Mouse (Mus musculus) spleen, postnatal 4 days (tissue): ENCODE data around the gene Vmn1r54.
"Not testable (repeated sequence)": the region's sequence is repeated elsewhere in the genome, so short reads cannot be mapped to it uniquely, and the experiment has no call there.

Experiments used
- DNase-seq, 2 experiments: peaks; one replicate each; pipeline ENCODE4 v3.0.0; 2022; ENCODE audit warnings: low spot score in 2 of 2

Gene Vmn1r54

GRCm38 (mm10) chr6:90246000-90246399 lies at the start of gene Vmn1r54:
TSS of gene Vmn1r54 (plus strand) at chr6:90246300.
- no peak for DNase-seq

- DNase-seq = not testable (repeated sequence)
Observed at GRCm38 (mm10) chr6:90202493-90202892, 43.6 kb upstream of the Vmn1r54 start, which contains the start of gene V1ra8. TSS of gene V1ra8 (plus strand) at chr6:90202793.

- DNase-seq = no peak
Observed at GRCm38 (mm10) chr6:90224338-90224737, 21.8 kb upstream of the Vmn1r54 start, which contains the start of gene Vmn1r53. TSS of gene Vmn1r53 (minus strand) at chr6:90224438.

- DNase-seq = not testable (repeated sequence)
Observed at GRCm38 (mm10) chr6:90232114-90232513, 14.0 kb upstream of the Vmn1r54 start.

GRCm38 (mm10) chr6:90232681-90233080 lies 13.4 kb upstream of the Vmn1r54 start:
- no peak for DNase-seq

GRCm38 (mm10) chr6:90244019-90244418 lies 2.1 kb upstream of the Vmn1r54 start:
- no peak for DNase-seq

GRCm38 (mm10) chr6:90288265-90288664 lies 42.2 kb downstream of the Vmn1r54 start:
- no peak for DNase-seq

GRCm38 (mm10) chr6:90300919-90301318 lies 54.8 kb downstream of the Vmn1r54 start, which contains the start of gene BC048671:
TSS of gene BC048671 (plus strand) at chr6:90301219.
- no peak for DNase-seq

- peak in 1 of 2 experiments; percentile 49 for DNase-seq
Observed at GRCm38 (mm10) chr6:90306315-90306975, 60.3 kb downstream of the Vmn1r54 start.

- DNase-seq = peak in 1 of 2 experiments; percentile 54
Observed at GRCm38 (mm10) chr6:90308839-90309778, 63.0 kb downstream of the Vmn1r54 start.

- no peak for DNase-seq
Observed at GRCm38 (mm10) chr6:90315961-90316360, 69.9 kb downstream of the Vmn1r54 start.

GRCm38 (mm10) chr6:90317510-90318258 lies 71.6 kb downstream of the Vmn1r54 start:
- no peak for DNase-seq

GRCm38 (mm10) chr6:90319019-90319418 lies 72.9 kb downstream of the Vmn1r54 start:
- no peak for DNase-seq

- no peak for DNase-seq
Observed at GRCm38 (mm10) chr6:90319475-90320191, 73.5 kb downstream of the Vmn1r54 start.

GRCm38 (mm10) chr6:90320429-90320828 lies 74.3 kb downstream of the Vmn1r54 start:
- DNase-seq = no peak
